Mouse (Mus musculus): ENCODE data around the gene Plin3.

Gene Plin3

DNA sequence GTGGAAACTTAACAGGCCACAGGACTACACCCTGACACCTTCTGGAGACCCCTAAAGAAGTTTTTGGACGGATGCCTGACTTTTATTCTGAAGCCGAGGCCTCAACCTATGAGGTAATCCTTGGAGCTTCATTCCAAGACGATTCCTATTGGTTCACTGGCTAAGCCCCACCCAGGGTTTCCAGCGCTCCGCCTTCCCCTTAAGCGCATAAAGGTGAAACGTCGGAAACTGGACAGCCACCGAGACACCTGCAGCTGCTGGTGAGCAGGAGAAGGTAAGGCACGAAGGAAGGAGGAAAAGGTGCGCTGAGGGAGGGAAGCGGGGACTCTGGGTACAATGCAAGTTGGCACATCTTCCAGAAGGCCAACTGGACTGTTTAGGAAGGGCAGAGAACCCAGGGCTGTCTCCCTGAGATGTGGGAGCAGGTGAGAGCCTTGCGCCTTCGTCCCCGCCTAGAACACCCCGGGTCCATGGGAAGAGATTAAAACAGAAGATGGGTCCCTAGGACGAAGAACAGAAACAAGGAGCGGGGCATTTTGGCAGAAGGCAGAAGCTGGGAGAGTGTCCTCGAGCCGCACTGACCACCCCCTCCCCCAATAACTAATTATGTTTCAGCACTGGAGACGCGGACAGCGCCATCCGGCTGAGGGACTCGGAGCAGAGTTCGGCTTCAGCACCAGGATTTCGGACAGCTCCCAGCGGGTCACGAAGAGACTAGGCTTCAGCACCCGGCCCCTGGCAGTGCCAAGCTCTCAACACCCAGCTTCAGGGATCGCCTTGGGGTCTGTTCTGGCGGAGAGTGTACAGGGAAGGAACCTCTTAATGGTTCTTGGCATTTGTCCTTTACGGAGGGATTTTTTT, 50.9 kb downstream of the Plin3 start:
- DNase-seq = peak; percentile 84 to 88

GRCm38 (mm10) chr17:56233818-56234469, 58.7 kb downstream of the Plin3 start:
- DNase-seq = no peak

DNA sequence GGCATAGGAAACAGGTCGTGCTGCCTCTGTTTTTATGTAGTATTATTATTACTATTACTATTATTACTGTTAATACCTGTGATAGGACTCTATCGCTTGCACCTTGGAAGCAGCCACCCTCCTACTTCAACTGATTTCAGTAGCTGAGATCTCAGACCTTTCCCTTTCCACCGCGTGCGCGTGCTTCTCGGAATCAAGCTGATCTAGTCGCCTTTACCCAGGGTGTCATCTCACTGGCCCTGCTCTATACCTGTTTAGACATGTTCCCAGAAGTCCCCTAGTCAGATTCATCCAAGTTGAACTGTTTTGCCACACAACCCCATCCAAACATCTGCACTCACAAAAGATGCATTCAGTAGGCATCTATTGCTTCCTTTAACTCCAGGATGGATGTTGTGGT, 59.3 kb downstream of the Plin3 start:
- no peak for DNase-seq

- no peak for DNase-seq
Observed at GRCm38 (mm10) chr17:56229943-56230342, 62.7 kb downstream of the Plin3 start.
